In the genomic region with DNA sequence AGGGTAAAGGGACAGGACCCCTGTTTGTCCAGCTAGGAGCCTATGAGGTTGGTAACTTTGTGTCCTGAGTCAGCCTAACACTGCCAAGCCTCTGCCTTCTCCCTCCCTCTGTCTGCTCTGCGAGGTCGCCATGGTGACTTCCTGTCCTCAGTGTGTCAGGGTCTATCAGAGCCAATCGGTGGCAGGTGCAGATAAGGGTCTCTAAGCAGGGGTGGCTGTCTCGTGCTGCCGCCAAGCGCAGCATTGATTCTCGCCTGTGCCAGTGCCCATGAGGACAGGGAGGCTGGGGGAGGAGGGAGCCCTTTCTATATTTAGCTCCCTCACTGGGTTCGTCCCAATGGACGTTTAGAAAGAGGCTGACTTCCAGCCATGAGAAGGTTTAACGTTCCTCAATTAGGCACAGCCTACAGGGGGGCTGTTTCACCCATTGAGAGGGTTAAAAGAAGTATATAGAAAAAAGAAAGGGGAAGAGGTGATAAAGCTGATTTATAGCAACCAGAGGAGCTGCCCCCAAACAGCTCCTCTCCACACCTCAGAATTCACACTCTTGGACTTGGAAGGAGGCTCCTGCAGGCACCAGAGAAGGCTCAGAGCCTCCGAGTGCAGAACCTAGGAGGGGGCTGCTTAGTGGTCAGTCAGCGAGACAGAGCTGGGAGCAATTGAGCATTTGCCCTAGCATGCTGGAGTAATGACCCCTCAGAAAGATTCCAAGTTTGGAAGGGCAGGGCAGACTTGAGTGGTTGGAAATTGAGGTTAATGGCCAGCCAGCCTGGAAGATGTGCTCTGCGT, we compare ENCODE assay signal across 9 mouse cellular contexts.
DNase-seq lines count a peak whose midpoint lies in the region; ATAC-seq lines count a peak whose summit lies in the region.
"Had no signal": no experiment of that assay in that cellular context is flagged by ENCODE, and none has a peak within 500 bp of the region (broad histone marks: within the 10 kb centered on the region; RNA-seq: fewer than 3 reads in every experiment).

No protein-coding gene starts in this region.

- peak; percentile 60 for ATAC-seq in cerebellum, adult (ENCODE audit: insufficient number of reproducible peaks, low FRiP score, low TSS enrichment)
- peak; percentile 81 for ATAC-seq in hindbrain, embryonic 12.5 days (ENCODE audit: low FRiP score)
- peak; percentile 53 for ATAC-seq in stomach, embryonic 15.5 days (ENCODE audit: insufficient read depth, low FRiP score, low read depth)

- no peak overlapping the region; the same call in 1 of the 2 replicates for H3K4me2 ChIP-seq in hindbrain, embryonic 12.5 days (replicated peaks)
- no peak overlapping the region for H3K4me2 ChIP-seq in stomach, embryonic 15.5 days
- H3K4me2 ChIP-seq: limb, embryonic 13.5 days had no signal

- no peaks in the 10 kb centered on the region for H3K36me3 ChIP-seq in hindbrain, embryonic 12.5 days
- H3K36me3 ChIP-seq in stomach, embryonic 15.5 days = no peaks in the 10 kb centered on the region
- H3K36me3 ChIP-seq: limb, embryonic 13.5 days had no signal

- peak overlapping the region; percentile 29; the same call in 1 of the 2 replicates for H3K9ac ChIP-seq in hindbrain, embryonic 12.5 days
- H3K9ac ChIP-seq in stomach, embryonic 15.5 days = no peak overlapping the region
- H3K9ac ChIP-seq: limb, embryonic 13.5 days had no signal

- H3K4me3 ChIP-seq in hindbrain, embryonic 12.5 days = no peak overlapping the region
- H3K4me3 ChIP-seq in stomach, embryonic 15.5 days (replicated peaks) = no peak overlapping the region
- H3K4me3 ChIP-seq: limb, embryonic 13.5 days had no signal

- H3K4me1 ChIP-seq in hindbrain, embryonic 12.5 days = peaks cover 16% of the 10 kb centered on the region
- peaks cover 3% of the 10 kb centered on the region; the same call in 1 of the 2 replicates for H3K4me1 ChIP-seq in stomach, embryonic 15.5 days

- no peaks in the 10 kb centered on the region for H3K27me3 ChIP-seq in hindbrain, embryonic 12.5 days
- no peaks in the 10 kb centered on the region for H3K27me3 ChIP-seq in stomach, embryonic 15.5 days (replicated peaks)
- H3K27me3 ChIP-seq: limb, embryonic 13.5 days had no signal

- 23% methylated on average over 13 of the region's 13 CpGs for WGBS in hindbrain, embryonic 12.5 days
- 14% methylated on average over 13 of the region's 13 CpGs for WGBS in stomach, embryonic 15.5 days

- no peak for DNase-seq in cerebellum, adult 11-12 months
- DNase-seq in right cerebral cortex, postnatal 10 days (ENCODE audit: low spot score in 2 of 2) = peak; percentile 52 to 68
- DNase-seq in right cerebral cortex, postnatal 36 days (ENCODE audit: low spot score in 2 of 2) = no peak
- no peak for DNase-seq in kidney, postnatal 10 days
- DNase-seq in frontal cortex, postnatal 36 days (ENCODE audit: low spot score in 2 of 2) = no peak

- no peaks in the 10 kb centered on the region for H3K9me3 ChIP-seq in hindbrain, embryonic 12.5 days (replicated peaks)
- no peaks in the 10 kb centered on the region for H3K9me3 ChIP-seq in stomach, embryonic 15.5 days
- H3K9me3 ChIP-seq: limb, embryonic 13.5 days had no signal

- H3K27ac ChIP-seq in hindbrain, embryonic 12.5 days = peak overlapping the region; percentile 55; the same call in 1 of the 2 replicates
- H3K27ac ChIP-seq in stomach, embryonic 15.5 days = no peak overlapping the region
- H3K27ac ChIP-seq: limb, embryonic 13.5 days had no signal

Comparison
In these comparisons a context has a peak if more than half of its experiments do, and no peak if none do; other contexts are left out.
1. DNase-seq: peak in right cerebral cortex, postnatal 10 days (2 of 2); none in cerebellum, adult 11-12 months (single experiment), right cerebral cortex, postnatal 36 days (0 of 2), kidney, postnatal 10 days (single experiment) and frontal cortex, postnatal 36 days (0 of 2).
2. Peak in every context shown above with its lines, with median percentiles within 50 percentile points of each other: ATAC-seq.